Comparison of ENCODE assay signal across 28 mouse cellular contexts in genomic region chr4:41738256-41738603, GRCm38 (mm10). TPM values are rescaled to one million over a fixed set of nuclear protein-coding genes. Genes with fewer than 3 reads are reported as not detected.
DNase-seq lines count a peak whose midpoint lies in the region; TF ChIP-seq lines count a peak whose summit lies in the region.
"Had no signal": no experiment of that assay in that cellular context is flagged by ENCODE, and none has a peak within 500 bp of the region (broad histone marks: within the 10 kb centered on the region; RNA-seq: fewer than 3 reads in every experiment).

No protein-coding gene starts in this region.

- TF ChIP-seq POLR2A in embryonic fibroblast, embryonic 13.5 days (IDR thresholded peaks at IDR 0.05; ENCODE audit: low read depth, low read length), result no peak

- H3K4me3 ChIP-seq in left cerebral cortex, adult 2 months, result no peak overlapping the region
- H3K4me3 ChIP-seq in embryonic fibroblast, embryonic 13.5 days (ENCODE audit: insufficient read depth, low read length), result no peak overlapping the region
- no peak overlapping the region for H3K4me3 ChIP-seq in macrophage (ENCODE audit: inconsistent target)
- H3K4me3 ChIP-seq: embryonic facial prominence, embryonic 12.5 days; forebrain, embryonic 13.5 days; heart, adult 2 months; heart, embryonic 12.5 days; limb, embryonic 10.5 days; limb, embryonic 15.5 days; liver, embryonic 13.5 days; neural tube, embryonic 12.5 days had no signal

- H3K27ac ChIP-seq in left cerebral cortex, adult 2 months, result peak overlapping the region; percentile 36; the same call in 1 of the 2 replicates
- H3K27ac ChIP-seq in embryonic fibroblast, embryonic 13.5 days (ENCODE audit: insufficient read depth, low read length), result peak overlapping the region; percentile 81
- H3K27ac ChIP-seq in macrophage, result peak overlapping the region; percentile 15
- H3K27ac ChIP-seq: embryonic facial prominence, embryonic 12.5 days; forebrain, embryonic 13.5 days; heart, adult 2 months; hindbrain, embryonic 14.5 days; limb, embryonic 10.5 days; limb, embryonic 15.5 days; liver, embryonic 13.5 days; neural tube, embryonic 12.5 days had no signal

- 43% methylated on average over 1 of the region's 1 CpGs for WGBS in macrophage (ENCODE audit: missing documents)

- H3K79me2 ChIP-seq in macrophage (ENCODE audit: inconsistent target), result peaks cover 13% of the 10 kb centered on the region

- no peaks in the 10 kb centered on the region for H3K36me3 ChIP-seq in macrophage (ENCODE audit: inconsistent target)

- 0 out of 2 replicates have a peak, but pooled peaks cover 2% of the 10 kb centered on the region for H3K4me1 ChIP-seq in embryonic fibroblast, embryonic 13.5 days (ENCODE audit: control insufficient read depth, insufficient read depth, low read length)

- no peak for TF ChIP-seq CTCF in left cerebral cortex, adult 2 months (IDR thresholded peaks at IDR 0.05)
- no peak for TF ChIP-seq CTCF in embryonic fibroblast, embryonic 13.5 days (IDR thresholded peaks at IDR 0.05; ENCODE audit: borderline replicate concordance, insufficient read depth, low read length)

- intact Hi-C loops in left cerebral cortex, adult 2 months (cut with DNase I), result no loop called here
- intact Hi-C loops in heart, postnatal 14 days (cut with DNase I), result no loop called here

- no peak for DNase-seq in left cerebral cortex, adult 2 months (ENCODE audit: extremely low spot score in 1 of 2, low spot score in 2 of 2)
- DNase-seq in left cerebral cortex, adult 9 months (ENCODE audit: low spot score in 2 of 2), result no peak
- DNase-seq in layer of hippocampus, adult 11-12 months (ENCODE audit: low spot score), result no peak
- no peak for DNase-seq in heart, postnatal 14 days
- DNase-seq in kidney, postnatal 10 days, result no peak
- DNase-seq: liver, embryonic 13.5 days had no signal

RNA-seq across cellular contexts. Expression of gene Arid3c, which starts 7.3 kb away (rescaled TPM):
- under 1 TPM in 1 of 2 experiments, not detected in 1; 0.52 TPM for total RNA-seq in left cerebral cortex, adult 2 months (2021)
- not detected in 2 replicates for polyA plus RNA-seq in embryonic fibroblast, embryonic 13.5 days (2011; ENCODE audit: insufficient read length, low read depth, missing spikeins)
- total RNA-seq in macrophage (2018; cell fraction: chromatin; rRNA removed), result not detected
- total RNA-seq in macrophage (2018; cell fraction: cytosol; rRNA removed), result not detected
- total RNA-seq in macrophage (2018; cell fraction: nucleus; rRNA removed), result not detected
- not detected in 3 replicates for polyA plus RNA-seq in macrophage (2018)
- total RNA-seq in heart, postnatal 14 days (2021), result not detected
- total RNA-seq: adrenal gland, adult 2 months; adrenal gland, postnatal 4 days; gastrocnemius, postnatal 36 days; heart, adult 2 months; hematopoietic stem cell, adult 5-6 weeks; layer of hippocampus, adult 8-10 months; layer of hippocampus, postnatal 25 days; megakaryocyte progenitor cell, adult 5-6 weeks had no signal
- polyA plus RNA-seq: activated CD4-positive, CD25-positive, alpha-beta regulatory T cell, adult 4 months; adrenal gland, adult 2 months; embryonic facial prominence, embryonic 12.5 days; heart, adult 2 months; heart, embryonic 12.5 days; heart, postnatal 0 days; limb, embryonic 10.5 days; limb, embryonic 15.5 days; liver, embryonic 13.5 days; lung, adult 2 months; spleen, adult 2 months; thymus, postnatal 0 days had no signal

RNA-seq across cellular contexts. Expression of gene Dctn3, which starts 15.3 kb away (rescaled TPM):
- 100 to 1,000 TPM; 165 TPM for total RNA-seq in left cerebral cortex, adult 2 months (2021)
- polyA plus RNA-seq in embryonic fibroblast, embryonic 13.5 days (2011; ENCODE audit: insufficient read length, low read depth, missing spikeins), result 81.6 and 98.1 TPM in 2 replicates
- 10 to 100 TPM in 14 of 26 experiments, 1 to 10 TPM in 12; 2.7 to 20.1 (median 10.4) TPM for total RNA-seq in macrophage (2018; cell fraction: chromatin; rRNA removed)
- 10 to 100 TPM; 59.2 to 85.1 (median 73.9) TPM for total RNA-seq in macrophage (2018; cell fraction: cytosol; rRNA removed)
- 10 to 100 TPM in 24 of 26 experiments, 1 to 10 TPM in 2; 8.5 to 36.2 (median 21.4) TPM for total RNA-seq in macrophage (2018; cell fraction: nucleus; rRNA removed)
- polyA plus RNA-seq in macrophage (2018), result 34.4 to 93.4 TPM (median 69.6 TPM) in 3 replicates
- total RNA-seq in heart, postnatal 14 days (2021), result 10 to 100 TPM; 83.6 to 87.8 TPM

RNA-seq across cellular contexts. Expression of gene Galt, which starts 16.8 kb away (rescaled TPM):
- 10 to 100 TPM; 85.8 to 88.5 TPM for total RNA-seq in left cerebral cortex, adult 2 months (2021)
- polyA plus RNA-seq in embryonic fibroblast, embryonic 13.5 days (2011; ENCODE audit: insufficient read length, low read depth, missing spikeins), result 25.1 and 25.5 TPM in 2 replicates
- total RNA-seq in macrophage (2018; cell fraction: chromatin; rRNA removed), result 10 to 100 TPM in 23 of 26 experiments, 1 to 10 TPM in 3; 3.7 to 81.1 (median 36.6) TPM
- total RNA-seq in macrophage (2018; cell fraction: cytosol; rRNA removed), result 10 to 100 TPM; 11.1 to 29.0 (median 20.4) TPM
- 10 to 100 TPM in 23 of 26 experiments, 1 to 10 TPM in 3; 7.9 to 56.8 (median 28.9) TPM for total RNA-seq in macrophage (2018; cell fraction: nucleus; rRNA removed)
- polyA plus RNA-seq in macrophage (2018), result 18.2 to 19.2 TPM (median 18.2 TPM) in 3 replicates
- total RNA-seq in heart, postnatal 14 days (2021), result 10 to 100 TPM; 45.6 to 52.0 TPM

RNA-seq across cellular contexts. Expression of gene Sigmar1, which starts 17.7 kb away (rescaled TPM):
- total RNA-seq in left cerebral cortex, adult 2 months (2021), result 10 to 100 TPM; 58.0 to 58.9 TPM
- polyA plus RNA-seq in embryonic fibroblast, embryonic 13.5 days (2011; ENCODE audit: insufficient read length, low read depth, missing spikeins), result 78.6 and 103 TPM in 2 replicates
- total RNA-seq in macrophage (2018; cell fraction: chromatin; rRNA removed), result 10 to 100 TPM in 7 of 26 experiments, 1 to 10 TPM in 16, under 1 TPM in 1, not detected in 2; 0.87 to 16.9 (median 7.5) TPM
- total RNA-seq in macrophage (2018; cell fraction: cytosol; rRNA removed), result 10 to 100 TPM; 24.4 to 43.7 (median 35.3) TPM
- 10 to 100 TPM in 25 of 26 experiments, 1 to 10 TPM in 1; 7.2 to 53.4 (median 21.4) TPM for total RNA-seq in macrophage (2018; cell fraction: nucleus; rRNA removed)
- 37.5 to 72.4 TPM (median 70.3 TPM) in 3 replicates for polyA plus RNA-seq in macrophage (2018)
- 10 to 100 TPM; 22.8 to 23.2 TPM for total RNA-seq in heart, postnatal 14 days (2021)

RNA-seq across cellular contexts. Expression of gene Rpp25l, which starts 24.9 kb away (rescaled TPM):
- total RNA-seq in left cerebral cortex, adult 2 months (2021), result 10 to 100 TPM; 27.7 to 30.7 TPM
- polyA plus RNA-seq in embryonic fibroblast, embryonic 13.5 days (2011; ENCODE audit: insufficient read length, low read depth, missing spikeins), result 14.0 and 16.2 TPM in 2 replicates
- total RNA-seq in macrophage (2018; cell fraction: chromatin; rRNA removed), result 1 to 10 TPM in 18 of 26 experiments, under 1 TPM in 1, not detected in 7; 0.86 to 5.8 (median 2.7) TPM
- 10 to 100 TPM in 22 of 26 experiments, 1 to 10 TPM in 4; 6.7 to 22.1 (median 15.7) TPM for total RNA-seq in macrophage (2018; cell fraction: cytosol; rRNA removed)
- 10 to 100 TPM in 2 of 26 experiments, 1 to 10 TPM in 24; 1.0 to 13.8 (median 4.4) TPM for total RNA-seq in macrophage (2018; cell fraction: nucleus; rRNA removed)
- 6.4 to 25.9 TPM (median 19.8 TPM) in 3 replicates for polyA plus RNA-seq in macrophage (2018)
- total RNA-seq in heart, postnatal 14 days (2021), result 10 to 100 TPM; 28.7 to 30.2 TPM

Comparison
In these comparisons a context has a peak if more than half of its experiments do, and no peak if none do; other contexts are left out.
1. H3K27ac ChIP-seq: peak in every context shown above with its lines; median percentile 81 in embryonic fibroblast, embryonic 13.5 days; 36 in left cerebral cortex, adult 2 months; 15 in macrophage.